Mouse (Mus musculus): Measurements from ENCODE around the gene Kcnh3. TPM values are rescaled to one million over a fixed set of nuclear protein-coding genes. Genes with fewer than 3 reads are reported as not detected.
A peak's percentile ranks its signal among the peaks of the same experiment; 100 is the strongest.

The Kcnh3 gene
- total RNA-seq (2014; rRNA removed) (0.09 TPM in 1 of 2 replicates, not detected in the other), polyA plus RNA-seq (2012; rRNA removed) (0.06 TPM in 1 of 2 replicates, not detected in the other)

- no peak for DNase-seq (ENCODE audit: extremely low read depth, low read depth, low spot score)
- TF ChIP-seq POLR2A (IDR thresholded peaks at IDR 0.05; ENCODE audit: extremely low read depth, insufficient read depth, low read length) (no peak), CTCF (IDR thresholded peaks at IDR 0.05; ENCODE audit: low read depth, low read length) (no peak)
- no peaks in the 10 kb centered on the region for H3K36me3 ChIP-seq (ENCODE audit: control insufficient read depth, insufficient read depth, low read length)
- H3K27ac ChIP-seq (replicated peaks; ENCODE audit: insufficient read depth, low read depth, low read length): no peak within 1 kb of the TSS
- peaks cover 35% of the 10 kb centered on the region; the same call in 1 of the 2 replicates for H3K27me3 ChIP-seq (ENCODE audit: control insufficient read depth, insufficient read depth, low read length)
- H3K4me1 ChIP-seq (ENCODE audit: control insufficient read depth, insufficient read depth, low read length): peaks cover 3% of the 10 kb centered on the region; the same call in 1 of the 2 replicates
- WGBS: 1% methylated on average over 59 of the region's 66 CpGs
- H3K79me2 ChIP-seq (ENCODE audit: control insufficient read depth, insufficient read depth, low read length): no peaks in the 10 kb centered on the region
- H3K9ac ChIP-seq (ENCODE audit: low read depth, low read length): peak within 1 kb of the TSS; percentile 38
- H3K4me3 ChIP-seq (ENCODE audit: insufficient read depth, low read depth, low read length): peak within 1 kb of the TSS; percentile 40; the same call in 1 of the 2 replicates
These were observed at the start of gene Kcnh3 for GRCm38 (mm10) chr15:99224208-99224911. TSS of gene Kcnh3 (plus strand) at chr15:99224861.

- TF ChIP-seq POLR2A (IDR thresholded peaks at IDR 0.05; ENCODE audit: extremely low read depth, insufficient read depth, low read length) (no peak), CTCF (IDR thresholded peaks at IDR 0.05; ENCODE audit: low read depth, low read length) (no peak)
- Histone ChIP-seq H3K9ac (ENCODE audit: low read depth, low read length) (no peak overlapping the region), H3K27ac (replicated peaks; ENCODE audit: insufficient read depth, low read depth, low read length) (no peak overlapping the region), H3K36me3 (ENCODE audit: control insufficient read depth, insufficient read depth, low read length) (peaks cover 6% of the 10 kb centered on the region), H3K4me1 (ENCODE audit: control insufficient read depth, insufficient read depth, low read length) (no peaks in the 10 kb centered on the region), H3K4me3 (ENCODE audit: insufficient read depth, low read depth, low read length) (no peak overlapping the region), H3K27me3 (ENCODE audit: control insufficient read depth, insufficient read depth, low read length) (no peaks in the 10 kb centered on the region), H3K79me2 (ENCODE audit: control insufficient read depth, insufficient read depth, low read length) (no peaks in the 10 kb centered on the region)
- 75% methylated on average over 2 of the region's 2 CpGs for WGBS
- DNase-seq (ENCODE audit: extremely low read depth, low read depth, low spot score): no peak
These were observed 45.0 kb upstream of the Kcnh3 start for GRCm38 (mm10) chr15:99179639-99180038.

- WGBS: 92% methylated on average over 9 of the region's 9 CpGs
- TF ChIP-seq POLR2A (IDR thresholded peaks at IDR 0.05; ENCODE audit: extremely low read depth, insufficient read depth, low read length): no peak
- TF ChIP-seq CTCF (IDR thresholded peaks at IDR 0.05; ENCODE audit: low read depth, low read length): no peak
- DNase-seq (ENCODE audit: extremely low read depth, low read depth, low spot score): no peak
- H3K9ac ChIP-seq (ENCODE audit: low read depth, low read length): no peak overlapping the region
- no peaks in the 10 kb centered on the region for H3K79me2 ChIP-seq (ENCODE audit: control insufficient read depth, insufficient read depth, low read length)
- peaks cover 4% of the 10 kb centered on the region for H3K36me3 ChIP-seq (ENCODE audit: control insufficient read depth, insufficient read depth, low read length)
- H3K4me1 ChIP-seq (ENCODE audit: control insufficient read depth, insufficient read depth, low read length): no peaks in the 10 kb centered on the region
- H3K27me3 ChIP-seq (ENCODE audit: control insufficient read depth, insufficient read depth, low read length): no peaks in the 10 kb centered on the region
- H3K4me3 ChIP-seq (ENCODE audit: insufficient read depth, low read depth, low read length): no peak overlapping the region
- H3K27ac ChIP-seq (replicated peaks; ENCODE audit: insufficient read depth, low read depth, low read length): no peak overlapping the region
These were observed 40.3 kb upstream of the Kcnh3 start for GRCm38 (mm10) chr15:99184217-99184914.

DNA sequence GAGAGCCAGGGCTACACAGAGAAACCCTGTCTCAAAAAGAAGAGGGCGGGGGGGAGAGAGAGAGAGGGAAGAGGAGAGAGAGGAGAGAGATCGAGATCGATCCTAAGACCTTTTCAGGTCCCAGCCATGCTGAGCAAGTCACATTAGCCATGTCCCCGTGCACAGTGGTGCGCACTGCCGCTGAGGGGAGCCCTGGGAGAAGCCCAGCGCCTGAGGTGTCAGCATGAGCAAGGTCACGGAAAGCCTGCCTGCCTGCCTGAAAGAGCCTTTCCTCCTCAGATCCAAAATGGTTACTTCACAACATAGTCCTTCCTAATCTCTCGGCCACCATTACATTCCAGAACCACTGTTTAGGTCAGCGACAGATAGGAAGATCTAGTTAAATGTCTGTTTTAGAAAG lies 30.3 kb upstream of the Kcnh3 start:
- no peaks in the 10 kb centered on the region for H3K79me2 ChIP-seq (ENCODE audit: control insufficient read depth, insufficient read depth, low read length)
- H3K27ac ChIP-seq (replicated peaks; ENCODE audit: insufficient read depth, low read depth, low read length): no peak overlapping the region
- no peaks in the 10 kb centered on the region; the same call in 1 of the 2 replicates for H3K36me3 ChIP-seq (ENCODE audit: control insufficient read depth, insufficient read depth, low read length)
- 92% methylated on average over 10 of the region's 10 CpGs for WGBS
- H3K4me1 ChIP-seq (ENCODE audit: control insufficient read depth, insufficient read depth, low read length): no peaks in the 10 kb centered on the region
- no peak overlapping the region for H3K9ac ChIP-seq (ENCODE audit: low read depth, low read length)
- H3K27me3 ChIP-seq (ENCODE audit: control insufficient read depth, insufficient read depth, low read length): no peaks in the 10 kb centered on the region
- no peak overlapping the region for H3K4me3 ChIP-seq (ENCODE audit: insufficient read depth, low read depth, low read length)
- DNase-seq (ENCODE audit: extremely low read depth, low read depth, low spot score): no peak
- TF ChIP-seq CTCF (IDR thresholded peaks at IDR 0.05; ENCODE audit: low read depth, low read length) (no peak), POLR2A (IDR thresholded peaks at IDR 0.05; ENCODE audit: extremely low read depth, insufficient read depth, low read length) (no peak)

DNA sequence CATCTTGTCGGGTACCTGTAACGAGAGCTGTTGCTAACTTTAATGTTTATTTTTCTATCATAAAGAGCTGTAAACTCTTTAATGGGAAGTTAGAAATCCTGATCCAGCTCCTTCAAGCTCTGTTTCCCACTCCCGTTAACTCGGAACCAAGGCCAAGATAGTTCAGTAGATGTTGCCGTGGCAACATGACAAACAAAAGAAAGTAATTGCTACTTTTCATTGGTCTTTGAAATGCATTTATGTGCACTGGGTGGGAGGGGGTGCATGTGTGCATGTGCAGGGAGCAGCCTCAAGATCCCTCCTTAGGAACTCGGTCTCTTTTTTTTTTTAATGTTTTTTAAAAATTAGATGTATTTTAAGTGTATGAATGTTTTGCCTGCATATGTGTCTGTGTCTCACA lies 29.6 kb upstream of the Kcnh3 start:
- Histone ChIP-seq H3K79me2 (ENCODE audit: control insufficient read depth, insufficient read depth, low read length) (no peaks in the 10 kb centered on the region), H3K27me3 (ENCODE audit: control insufficient read depth, insufficient read depth, low read length) (no peaks in the 10 kb centered on the region), H3K4me1 (ENCODE audit: control insufficient read depth, insufficient read depth, low read length) (no peaks in the 10 kb centered on the region), H3K4me3 (ENCODE audit: insufficient read depth, low read depth, low read length) (no peak overlapping the region), H3K36me3 (ENCODE audit: control insufficient read depth, insufficient read depth, low read length) (no peaks in the 10 kb centered on the region; the same call in 1 of the 2 replicates), H3K27ac (replicated peaks; ENCODE audit: insufficient read depth, low read depth, low read length) (no peak overlapping the region), H3K9ac (ENCODE audit: low read depth, low read length) (no peak overlapping the region)
- DNase-seq (ENCODE audit: extremely low read depth, low read depth, low spot score): no peak
- 88% methylated on average over 6 of the region's 6 CpGs for WGBS
- TF ChIP-seq POLR2A (IDR thresholded peaks at IDR 0.05; ENCODE audit: extremely low read depth, insufficient read depth, low read length) (no peak), CTCF (IDR thresholded peaks at IDR 0.05; ENCODE audit: low read depth, low read length) (no peak)
